Comparison of ENCODE assay signal across 8 mouse cellular contexts in genomic region chr5:121710851-121711173, GRCm38 (mm10). TPM values are rescaled to one million over a fixed set of nuclear protein-coding genes. Genes with fewer than 3 reads are reported as not detected.
A peak's percentile ranks its signal among the peaks of the same experiment; 100 is the strongest.
DNase-seq lines count a peak whose midpoint lies in the region; ATAC-seq and TF ChIP-seq lines count a peak whose summit lies in the region.

No protein-coding gene starts in this region.

- no peak for TF ChIP-seq CTCF in heart, adult 2 months (IDR thresholded peaks at IDR 0.05)

- WGBS in heart, adult 2 months: under 1% methylated on average over 12 of the region's 12 CpGs
- whole genome bisulfite sequencing in forebrain, embryonic 10.5 days: under 1% methylated on average over 12 of the region's 12 CpGs
- WGBS in liver, embryonic 12.5 days (ENCODE audit: insufficient replicate concordance): 2% methylated on average over 12 of the region's 12 CpGs
- under 1% methylated on average over 12 of the region's 12 CpGs for WGBS in stomach, embryonic 16.5 days

- peaks cover 6% of the 10 kb centered on the region; the same call in 1 of the 2 replicates for H3K79me2 ChIP-seq in heart, adult 2 months (replicated peaks; ENCODE audit: control insufficient read depth, insufficient read depth, low read length)

- no peak for TF ChIP-seq POLR2A in heart, adult 2 months (IDR thresholded peaks at IDR 0.05; ENCODE audit: insufficient read depth, low read depth, low read length)

- intact Hi-C loops in heart, adult 2 months (cut with DNase I): loop anchor here (5.0 kb wide), 2 partner anchors 126 to 314 kb away; partner anchors contain the start of genes Naa25 and Sh2b3

- H3K27ac ChIP-seq in heart, adult 2 months: peak overlapping the region; percentile 99
- peak overlapping the region; percentile 99 for H3K27ac ChIP-seq in forebrain, embryonic 10.5 days
- H3K27ac ChIP-seq in liver, embryonic 12.5 days: peak overlapping the region; percentile 96
- peak overlapping the region; percentile 95 for H3K27ac ChIP-seq in stomach, embryonic 16.5 days (ENCODE audit: low read length)

- H3K36me3 ChIP-seq in heart, adult 2 months (ENCODE audit: control insufficient read depth, insufficient read depth, low read length): peaks cover 5% of the 10 kb centered on the region
- peaks cover 12% of the 10 kb centered on the region for H3K36me3 ChIP-seq in forebrain, embryonic 10.5 days (replicated peaks)
- H3K36me3 ChIP-seq in liver, embryonic 12.5 days: no peaks in the 10 kb centered on the region
- no peaks in the 10 kb centered on the region for H3K36me3 ChIP-seq in stomach, embryonic 16.5 days (ENCODE audit: control insufficient read depth, insufficient read depth, low read length)

- peaks cover 5% of the 10 kb centered on the region for H3K4me1 ChIP-seq in heart, adult 2 months (ENCODE audit: control insufficient read depth, insufficient read depth, low read length)
- H3K4me1 ChIP-seq in forebrain, embryonic 10.5 days: peaks cover 37% of the 10 kb centered on the region
- H3K4me1 ChIP-seq in liver, embryonic 12.5 days: peaks cover 41% of the 10 kb centered on the region
- H3K4me1 ChIP-seq in stomach, embryonic 16.5 days (ENCODE audit: control insufficient read depth, insufficient read depth, low read length): peaks cover 20% of the 10 kb centered on the region

- no peaks in the 10 kb centered on the region for H3K9me3 ChIP-seq in forebrain, embryonic 10.5 days
- H3K9me3 ChIP-seq in liver, embryonic 12.5 days (replicated peaks): no peaks in the 10 kb centered on the region
- no peaks in the 10 kb centered on the region for H3K9me3 ChIP-seq in stomach, embryonic 16.5 days (replicated peaks; ENCODE audit: control insufficient read depth, low read length)

- H3K27me3 ChIP-seq in heart, adult 2 months (ENCODE audit: control insufficient read depth, insufficient read depth, low read length): no peaks in the 10 kb centered on the region
- no peaks in the 10 kb centered on the region for H3K27me3 ChIP-seq in forebrain, embryonic 10.5 days (ENCODE audit: poor library complexity, severe bottlenecking)
- H3K27me3 ChIP-seq in liver, embryonic 12.5 days (replicated peaks): no peaks in the 10 kb centered on the region
- H3K27me3 ChIP-seq in stomach, embryonic 16.5 days (ENCODE audit: control insufficient read depth, insufficient read depth, low read length): no peaks in the 10 kb centered on the region

- no peak for DNase-seq in heart, adult 2 months
- DNase-seq in heart, adult 9 months (ENCODE audit: low spot score in 2 of 2): no peak
- DNase-seq in forebrain, embryonic 10.5 days (ENCODE audit: extremely low spot score, low spot score): no peak
- DNase-seq in spleen, postnatal 14 days (ENCODE audit: low spot score in 2 of 2): no peak
- DNase-seq in thymus, postnatal 4 days: no peak

- H3K9ac ChIP-seq in heart, adult 2 months (ENCODE audit: low read depth, low read length): peak overlapping the region; percentile 89
- H3K9ac ChIP-seq in liver, embryonic 12.5 days: peak overlapping the region; percentile 94
- H3K9ac ChIP-seq in stomach, embryonic 16.5 days (ENCODE audit: low read length): peak overlapping the region; percentile 98

- ATAC-seq in CD4-positive, CD25-positive, alpha-beta regulatory T cell, adult 4 months: peak; percentile 54
- ATAC-seq in liver, embryonic 12.5 days: no peak
- ATAC-seq in stomach, embryonic 16.5 days (ENCODE audit: insufficient read depth, low FRiP score): no peak

- H3K4me3 ChIP-seq in heart, adult 2 months: peak overlapping the region; percentile 87
- peak overlapping the region; percentile 84 for H3K4me3 ChIP-seq in forebrain, embryonic 10.5 days
- H3K4me3 ChIP-seq in liver, embryonic 12.5 days: peak overlapping the region; percentile 91
- H3K4me3 ChIP-seq in stomach, embryonic 16.5 days (replicated peaks; ENCODE audit: low read length): peak overlapping the region; percentile 99

- no peak for TF ChIP-seq EP300 in heart, adult 2 months (IDR thresholded peaks at IDR 0.05; ENCODE audit: insufficient read depth, low read depth, low read length)

- H3K4me2 ChIP-seq in liver, embryonic 12.5 days: peak overlapping the region; percentile 92
- H3K4me2 ChIP-seq in stomach, embryonic 16.5 days (ENCODE audit: low read depth, low read length): peak overlapping the region; percentile 76

RNA-seq across cellular contexts. Expression of gene Atxn2, which starts 0.3 kb away (rescaled TPM):
- 100 to 1,000 TPM; 155 to 161 TPM for total RNA-seq in heart, adult 2 months (2021)
- polyA plus RNA-seq in heart, adult 2 months (2012; rRNA removed): 133 and 139 TPM in 2 replicates
- polyA plus RNA-seq in CD4-positive, CD25-positive, alpha-beta regulatory T cell, adult 4 months (2017; shearing (Covaris generic)): 10 to 100 TPM; 27.0 to 41.6 TPM
- 41.0 and 41.1 TPM in 2 replicates for polyA plus RNA-seq in forebrain, embryonic 10.5 days (2016; fragmentation: Nextera tagmentation; extraction: Ambion mirVana)
- 40.5 and 40.8 TPM in 2 replicates for polyA plus RNA-seq in liver, embryonic 12.5 days (2016; fragmentation: Nextera tagmentation; extraction: Ambion mirVana)
- polyA plus RNA-seq in stomach, embryonic 16.5 days (2015; fragmentation: Nextera tagmentation; extraction: Ambion mirVana): 33.1 and 36.6 TPM in 2 replicates

RNA-seq across cellular contexts. Expression of gene Brap, which starts 50.4 kb away (rescaled TPM):
- total RNA-seq in heart, adult 2 months (2021): 10 to 100 TPM; 27.8 to 29.8 TPM
- 16.6 and 23.1 TPM in 2 replicates for polyA plus RNA-seq in heart, adult 2 months (2012; rRNA removed)
- polyA plus RNA-seq in CD4-positive, CD25-positive, alpha-beta regulatory T cell, adult 4 months (2017; shearing (Covaris generic)): 10 to 100 TPM in 1 of 2 experiments, 1 to 10 TPM in 1; 8.0 to 13.6 TPM
- polyA plus RNA-seq in forebrain, embryonic 10.5 days (2016; fragmentation: Nextera tagmentation; extraction: Ambion mirVana): 33.9 and 39.7 TPM in 2 replicates
- 35.1 and 36.6 TPM in 2 replicates for polyA plus RNA-seq in liver, embryonic 12.5 days (2016; fragmentation: Nextera tagmentation; extraction: Ambion mirVana)
- 29.5 and 34.5 TPM in 2 replicates for polyA plus RNA-seq in stomach, embryonic 16.5 days (2015; fragmentation: Nextera tagmentation; extraction: Ambion mirVana)

RNA-seq across cellular contexts. Expression of gene Acad10, which starts 50.5 kb away (rescaled TPM):
- 10 to 100 TPM; 24.1 to 24.7 TPM for total RNA-seq in heart, adult 2 months (2021)
- polyA plus RNA-seq in heart, adult 2 months (2012; rRNA removed): 5.2 and 6.6 TPM in 2 replicates
- 1 to 10 TPM; 6.2 to 7.0 TPM for polyA plus RNA-seq in CD4-positive, CD25-positive, alpha-beta regulatory T cell, adult 4 months (2017; shearing (Covaris generic))
- polyA plus RNA-seq in forebrain, embryonic 10.5 days (2016; fragmentation: Nextera tagmentation; extraction: Ambion mirVana): 2.0 TPM in 2 replicates
- polyA plus RNA-seq in liver, embryonic 12.5 days (2016; fragmentation: Nextera tagmentation; extraction: Ambion mirVana): 2.5 and 2.6 TPM in 2 replicates
- polyA plus RNA-seq in stomach, embryonic 16.5 days (2015; fragmentation: Nextera tagmentation; extraction: Ambion mirVana): 3.5 and 5.6 TPM in 2 replicates
